Comparison of ENCODE assay signal across 9 mouse cellular contexts in the genomic region with DNA sequence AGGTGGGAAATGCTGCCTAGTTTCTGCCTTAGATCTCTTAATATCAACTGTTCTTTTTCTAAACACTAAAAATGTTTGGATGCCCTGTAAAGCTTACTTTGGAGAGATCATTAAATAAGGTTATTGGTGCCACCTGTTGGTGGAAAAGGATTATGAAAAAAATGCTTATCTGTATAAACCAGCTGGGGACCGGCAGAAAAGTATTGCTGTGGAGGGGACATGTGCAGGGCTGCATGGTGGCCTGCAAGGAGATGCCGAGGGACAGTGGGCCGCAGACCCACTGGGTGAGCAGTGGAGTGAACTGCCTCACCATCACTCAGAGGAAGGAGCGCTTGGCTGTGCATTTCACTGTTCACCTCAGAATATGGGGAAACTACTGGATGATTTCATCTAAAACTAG. TPM values are rescaled to one million over a fixed set of nuclear protein-coding genes. Genes with fewer than 3 reads are reported as not detected.
A peak's percentile ranks its signal among the peaks of the same experiment; 100 is the strongest.
DNase-seq lines count a peak whose midpoint lies in the region; ATAC-seq and TF ChIP-seq lines count a peak whose summit lies in the region.
"Had no signal": no experiment of that assay in that cellular context is flagged by ENCODE, and none has a peak within 500 bp of the region (broad histone marks: within the 10 kb centered on the region; RNA-seq: fewer than 3 reads in every experiment).

No protein-coding gene starts in this region.

- in situ Hi-C loops in Patski (cut with MboI; ENCODE audit: low pct_unique_long_range_greater_than_20kb), result loop anchor here (5.0 kb wide), 2 partner anchors 141 to 296 kb away; no protein-coding TSS in a partner anchor

- peak; percentile 47 for DNase-seq in CD4-positive, CD25-positive, alpha-beta regulatory T cell, adult 2 months (ENCODE audit: low read depth, low spot score)
- DNase-seq in layer of hippocampus, adult 9-10 months (ENCODE audit: low spot score), result peak; percentile 69
- no peak for DNase-seq in layer of hippocampus, postnatal 25 days (ENCODE audit: extremely low spot score in 1 of 2, low spot score in 1 of 2)
- DNase-seq in Patski (ENCODE audit: low read depth, low spot score), result no peak
- DNase-seq in liver, embryonic 14.5 days (ENCODE audit: low read depth in 3 of 3, low spot score in 3 of 3), result peak in 2 of 3 experiments; percentile 15 to 29
- DNase-seq in spleen, postnatal 14 days (ENCODE audit: low spot score in 2 of 2), result no peak
- no peak for DNase-seq in right cerebral cortex, postnatal 36 days (ENCODE audit: low spot score in 2 of 2)

- POLR2A ChIA-PET in Patski (lab: Charles Lee), result no interaction called here

- no peak overlapping the region for H3K27ac ChIP-seq in liver, embryonic 14.5 days
- H3K27ac ChIP-seq: heart, embryonic 15.5 days had no signal

- H3K27me3 ChIP-seq in Patski, result peaks cover 18% of the 10 kb centered on the region
- H3K27me3 ChIP-seq in liver, embryonic 14.5 days (ENCODE audit: control insufficient read depth, insufficient read depth, low read length), result no peaks in the 10 kb centered on the region
- H3K27me3 ChIP-seq: heart, embryonic 15.5 days had no signal

- H3K4me1 ChIP-seq in liver, embryonic 14.5 days (replicated peaks; ENCODE audit: control insufficient read depth in 2 of 2, insufficient read depth in 2 of 2, low read length in 1 of 2), result no peaks in the 10 kb centered on the region

- no peak for ATAC-seq in CD4-positive, CD25-positive, alpha-beta regulatory T cell, adult 4 months
- no peak for ATAC-seq in Patski
- ATAC-seq in liver, embryonic 14.5 days (ENCODE audit: insufficient read depth), result no peak

- H3K4me3 ChIP-seq in liver, embryonic 14.5 days (ENCODE audit: insufficient read depth in 1 of 2, low read depth in 2 of 2, low read length in 2 of 2), result no peak overlapping the region
- H3K4me3 ChIP-seq: heart, embryonic 15.5 days had no signal

- peak; percentile 48 for TF ChIP-seq CTCF in Patski (IDR thresholded peaks at IDR 0.05)
- TF ChIP-seq CTCF in liver, embryonic 14.5 days (IDR thresholded peaks at IDR 0.05; ENCODE audit: low read depth), result no peak

- H3K9me3 ChIP-seq in liver, embryonic 14.5 days (ENCODE audit: control insufficient read depth, low read length), result no peaks in the 10 kb centered on the region
- H3K9me3 ChIP-seq: heart, embryonic 15.5 days had no signal

- H3K9ac ChIP-seq in liver, embryonic 14.5 days (replicated peaks), result no peak overlapping the region
- H3K9ac ChIP-seq: heart, embryonic 15.5 days had no signal

- H3K4me2 ChIP-seq in liver, embryonic 14.5 days (ENCODE audit: low read depth), result no peak overlapping the region
- H3K4me2 ChIP-seq: heart, embryonic 15.5 days had no signal

- TF ChIP-seq EP300 in liver, embryonic 14.5 days (IDR thresholded peaks at IDR 0.05; ENCODE audit: low read depth), result no peak

- CTCF ChIA-PET in Patski (lab: Charles Lee), result interaction anchor here (1.1 kb wide), 3 partner anchors 37 to 305 kb away, joined by 3 to 4 read pairs (median 3); no protein-coding TSS in a partner anchor

- no peaks in the 10 kb centered on the region for H3K36me3 ChIP-seq in liver, embryonic 14.5 days (replicated peaks; ENCODE audit: control insufficient read depth, insufficient read depth, low read depth)
- H3K36me3 ChIP-seq: heart, embryonic 15.5 days had no signal

- 23% methylated on average over 4 of the region's 4 CpGs for WGBS in liver, embryonic 14.5 days (ENCODE audit: insufficient replicate concordance)

RNA-seq across cellular contexts. Expression of a gene that starts 47.1 kb away (rescaled TPM):
- under 1 TPM in 1 of 2 experiments, not detected in 1; 0.15 TPM for polyA plus RNA-seq in CD4-positive, CD25-positive, alpha-beta regulatory T cell, adult 4 months (2017; shearing (Covaris generic))
- 10 to 100 TPM; 32.6 to 33.0 TPM for total RNA-seq in layer of hippocampus, postnatal 25 days (2021)
- 0.39 TPM for polyA plus RNA-seq in Patski (2021)
- 19.2 and 24.6 TPM in 2 replicates for polyA plus RNA-seq in liver, embryonic 14.5 days (2012; rRNA removed)
- polyA plus RNA-seq in liver, embryonic 14.5 days (2014; fragmentation: Nextera tagmentation; extraction: Ambion mirVana), result 15.7 and 20.8 TPM in 2 replicates

Comparison
In these comparisons a context has a peak if more than half of its experiments do, and no peak if none do; other contexts are left out.
1. DNase-seq: peak in CD4-positive, CD25-positive, alpha-beta regulatory T cell, adult 2 months (single experiment), layer of hippocampus, adult 9-10 months (single experiment) and liver, embryonic 14.5 days (2 of 3); none in layer of hippocampus, postnatal 25 days (0 of 2), Patski (single experiment), spleen, postnatal 14 days (0 of 2) and right cerebral cortex, postnatal 36 days (0 of 2).
2. RNA of a gene that starts 47.1 kb away (polyA plus RNA-seq): 15.7 to 24.6 TPM in liver, embryonic 14.5 days; 0.39 TPM in Patski (single experiment) and 0.15 TPM in CD4-positive, CD25-positive, alpha-beta regulatory T cell, adult 4 months; every median in the first group is over 10 times any median in the second.